26 mouse cellular contexts compared by ENCODE assay signal in genomic region chr19:17014337-17015124, GRCm38 (mm10). TPM values are rescaled to one million over a fixed set of nuclear protein-coding genes. Genes with fewer than 3 reads are reported as not detected.
A peak's percentile ranks its signal among the peaks of the same experiment; 100 is the strongest.
DNase-seq lines count a peak whose midpoint lies in the region; ATAC-seq and TF ChIP-seq lines count a peak whose summit lies in the region.
"Had no signal": no experiment of that assay in that cellular context is flagged by ENCODE, and none has a peak within 500 bp of the region (broad histone marks: within the 10 kb centered on the region; RNA-seq: fewer than 3 reads in every experiment).

No protein-coding gene starts in this region.

- no peak overlapping the region for H3K4me3 ChIP-seq in liver, embryonic 14.5 days (ENCODE audit: insufficient read depth in 1 of 2, low read depth in 2 of 2, low read length in 2 of 2)
- H3K4me3 ChIP-seq: embryonic facial prominence, embryonic 10.5 days; embryonic facial prominence, embryonic 15.5 days; forebrain, embryonic 12.5 days; hindbrain, embryonic 12.5 days; kidney, embryonic 15.5 days; lung, embryonic 15.5 days had no signal

- no peaks in the 10 kb centered on the region for H3K9me3 ChIP-seq in liver, embryonic 14.5 days (ENCODE audit: control insufficient read depth, low read length)
- H3K9me3 ChIP-seq: embryonic facial prominence, embryonic 10.5 days; embryonic facial prominence, embryonic 15.5 days; forebrain, embryonic 12.5 days; hindbrain, embryonic 12.5 days; kidney, embryonic 15.5 days; lung, embryonic 15.5 days had no signal

- H3K4me2 ChIP-seq in liver, embryonic 14.5 days (ENCODE audit: low read depth): peak overlapping the region; percentile 24
- H3K4me2 ChIP-seq: embryonic facial prominence, embryonic 15.5 days; forebrain, embryonic 12.5 days; hindbrain, embryonic 12.5 days; kidney, embryonic 15.5 days; lung, embryonic 15.5 days had no signal

- TF ChIP-seq CTCF in liver, embryonic 14.5 days (IDR thresholded peaks at IDR 0.05; ENCODE audit: low read depth): no peak

- no peaks in the 10 kb centered on the region for H3K36me3 ChIP-seq in liver, embryonic 14.5 days (replicated peaks; ENCODE audit: control insufficient read depth, insufficient read depth, low read depth)
- H3K36me3 ChIP-seq: embryonic facial prominence, embryonic 10.5 days; embryonic facial prominence, embryonic 15.5 days; forebrain, embryonic 12.5 days; hindbrain, embryonic 12.5 days; kidney, embryonic 15.5 days; lung, embryonic 15.5 days had no signal

- WGBS in liver, embryonic 14.5 days (ENCODE audit: insufficient replicate concordance): 9% methylated on average over 10 of the region's 10 CpGs

- peaks cover 11 to 30% of the 10 kb centered on the region in 2 experiments for H3K4me1 ChIP-seq in liver, embryonic 14.5 days (replicated peaks; ENCODE audit: control insufficient read depth in 2 of 2, insufficient read depth in 2 of 2, low read length in 1 of 2)

- no peak for TF ChIP-seq EP300 in liver, embryonic 14.5 days (IDR thresholded peaks at IDR 0.05; ENCODE audit: low read depth)

- peak; percentile 6 for DNase-seq in embryo, embryonic 10 days (ENCODE audit: low spot score)
- DNase-seq in embryo, embryonic 9.5 days (ENCODE audit: extremely low spot score): no peak
- DNase-seq in liver, embryonic 14.5 days (ENCODE audit: low read depth in 3 of 3, low spot score in 3 of 3): peak in 2 of 3 experiments; percentile 26 to 29
- DNase-seq in gastrocnemius, postnatal 10 days: no peak
- DNase-seq in right cerebral cortex, postnatal 10 days (ENCODE audit: low spot score in 2 of 2): no peak
- no peak for DNase-seq in Muller cell, postnatal 12 days (ENCODE audit: inconsistent ontology term)
- DNase-seq: adrenal gland, postnatal 25 days; cerebellum, adult 2 months; forebrain, postnatal 0 days; gastrocnemius, postnatal 14 days; kidney, postnatal 25 days; left cerebral cortex, postnatal 4 days; midbrain, embryonic 14.5 days; spleen, adult 18-20 months; thymus, postnatal 25 days had no signal

- no peak overlapping the region for H3K9ac ChIP-seq in liver, embryonic 14.5 days (replicated peaks)
- H3K9ac ChIP-seq: embryonic facial prominence, embryonic 15.5 days; forebrain, embryonic 12.5 days; forebrain, postnatal 0 days; hindbrain, embryonic 12.5 days; kidney, embryonic 15.5 days; lung, embryonic 15.5 days had no signal

- peak overlapping the region; percentile 28 for H3K27ac ChIP-seq in liver, embryonic 14.5 days
- H3K27ac ChIP-seq: embryonic facial prominence, embryonic 10.5 days; embryonic facial prominence, embryonic 15.5 days; forebrain, embryonic 12.5 days; hindbrain, embryonic 12.5 days; hindbrain, postnatal 0 days; kidney, embryonic 15.5 days; lung, embryonic 15.5 days had no signal

- no peaks in the 10 kb centered on the region for H3K27me3 ChIP-seq in liver, embryonic 14.5 days (ENCODE audit: control insufficient read depth, insufficient read depth, low read length)
- H3K27me3 ChIP-seq: embryonic facial prominence, embryonic 15.5 days; hindbrain, embryonic 12.5 days; kidney, embryonic 15.5 days; lung, embryonic 15.5 days had no signal

- peak; percentile 60 to 73 for ATAC-seq in hematopoietic stem cell, adult 5-6 weeks (replicated peaks in 1 of 2; ENCODE audit: insufficient read depth in 1 of 2, low FRiP score in 2 of 2, low TSS enrichment in 1 of 2, low read depth in 1 of 2, poor library complexity in 2 of 2, severe bottlenecking in 2 of 2)
- ATAC-seq in liver, embryonic 14.5 days (ENCODE audit: insufficient read depth): peak; percentile 83
- ATAC-seq in megakaryocyte-erythroid progenitor cell, adult 5-6 weeks (replicated peaks; ENCODE audit: low FRiP score, low TSS enrichment, poor library complexity, severe bottlenecking): peak; percentile 59
- ATAC-seq: forebrain, postnatal 0 days; hindbrain, postnatal 0 days; intestine, embryonic 16.5 days had no signal

RNA-seq across cellular contexts. Expression of gene Prune2, which starts 58.6 kb away (rescaled TPM):
- 6.3 and 7.0 TPM in 2 replicates for total RNA-seq in hematopoietic stem cell, adult 5-6 weeks (2017)
- polyA plus RNA-seq in liver, embryonic 14.5 days (2012; rRNA removed): 0.14 and 0.26 TPM in 2 replicates
- polyA plus RNA-seq in liver, embryonic 14.5 days (2014; fragmentation: Nextera tagmentation; extraction: Ambion mirVana): 0.29 and 0.49 TPM in 2 replicates
- total RNA-seq in megakaryocyte-erythroid progenitor cell, adult 5-6 weeks (2014; fragmentation: Nextera tagmentation): not detected in 2 replicates
- total RNA-seq in megakaryocyte-erythroid progenitor cell, adult 5-6 weeks (2017): not detected in 2 replicates
- 1 to 10 TPM; 3.4 to 4.5 TPM for total RNA-seq in gastrocnemius, postnatal 10 days (2021)
- total RNA-seq: monocyte, adult 5-6 weeks had no signal

Comparison
In these comparisons a context has a peak if more than half of its experiments do, and no peak if none do; other contexts are left out.
1. DNase-seq: peak in embryo, embryonic 10 days (single experiment) and liver, embryonic 14.5 days (2 of 3); none in embryo, embryonic 9.5 days (single experiment), gastrocnemius, postnatal 10 days (single experiment), right cerebral cortex, postnatal 10 days (0 of 2) and Muller cell, postnatal 12 days (single experiment).
2. Peak in every context shown above with its lines, with median percentiles within 50 percentile points of each other: ATAC-seq.